Mouse (Mus musculus): ENCODE results near the gene Prdm2.

GRCm38 (mm10) chr4:143191783-143192182 lies 21.0 kb downstream of the Prdm2 start:
- TF ChIP-seq NELFE (IDR thresholded peaks at IDR 0.05; ENCODE audit: low read depth, low read length), result no peak
- no peak for TF ChIP-seq TCF12 (IDR thresholded peaks at IDR 0.05; ENCODE audit: low read depth, low read length)
- TF ChIP-seq GATA1 (IDR thresholded peaks at IDR 0.05; ENCODE audit: low read depth, low read length), result no peak
- no peak for TF ChIP-seq ZKSCAN1 (IDR thresholded peaks at IDR 0.05; ENCODE audit: low read depth, low read length)

All from MEL (cell line).